Mouse (Mus musculus) frontal cortex, postnatal 14 days (tissue): ENCODE results near the gene Baiap2l1.

Source experiments
- DNase-seq, 2 experiments: peaks; one replicate each; pipeline ENCODE4 v3.0.0; 2022; ENCODE audit warnings: low spot score in 2 of 2

Gene Baiap2l1

GRCm38 (mm10) chr5:144230216-144230615, 127.7 kb downstream of the Baiap2l1 start:
- DNase-seq: no peak

GRCm38 (mm10) chr5:144226220-144226619, 131.7 kb downstream of the Baiap2l1 start:
- no peak for DNase-seq

- no peak for DNase-seq
Observed at GRCm38 (mm10) chr5:144223899-144224816, 133.8 kb downstream of the Baiap2l1 start.

GRCm38 (mm10) chr5:144223503-144223862, 134.4 kb downstream of the Baiap2l1 start, which contains the start of gene Tecpr1:
TSS of gene Tecpr1 (minus strand) at chr5:144223615.
- DNase-seq: peak; percentile 89 to 93

- DNase-seq: no peak
Observed at GRCm38 (mm10) chr5:144222811-144223502, 135.0 kb downstream of the Baiap2l1 start.

GRCm38 (mm10) chr5:144221305-144221704, 136.6 kb downstream of the Baiap2l1 start:
- no peak for DNase-seq

GRCm38 (mm10) chr5:144219936-144220335, 138.0 kb downstream of the Baiap2l1 start:
- DNase-seq: no peak

- no peak for DNase-seq
Observed at GRCm38 (mm10) chr5:144219306-144219705, 138.6 kb downstream of the Baiap2l1 start.

- DNase-seq: no peak
Observed at GRCm38 (mm10) chr5:144218061-144218460, 139.9 kb downstream of the Baiap2l1 start.

GRCm38 (mm10) chr5:144215992-144216391, 141.9 kb downstream of the Baiap2l1 start:
- no peak for DNase-seq
